Mouse (Mus musculus) ovary, postnatal 36 days (tissue): ENCODE data around the gene Fmo2.

Source experiments
- DNase-seq: peaks from one replicate; pipeline ENCODE4 v3.0.0; 2022; ENCODE audit warnings: low spot score, mixed read lengths

The Fmo2 gene

GRCm38 (mm10) chr1:162853812-162854482 lies 44.6 kb downstream of the Fmo2 start:
- no peak for DNase-seq

DNA sequence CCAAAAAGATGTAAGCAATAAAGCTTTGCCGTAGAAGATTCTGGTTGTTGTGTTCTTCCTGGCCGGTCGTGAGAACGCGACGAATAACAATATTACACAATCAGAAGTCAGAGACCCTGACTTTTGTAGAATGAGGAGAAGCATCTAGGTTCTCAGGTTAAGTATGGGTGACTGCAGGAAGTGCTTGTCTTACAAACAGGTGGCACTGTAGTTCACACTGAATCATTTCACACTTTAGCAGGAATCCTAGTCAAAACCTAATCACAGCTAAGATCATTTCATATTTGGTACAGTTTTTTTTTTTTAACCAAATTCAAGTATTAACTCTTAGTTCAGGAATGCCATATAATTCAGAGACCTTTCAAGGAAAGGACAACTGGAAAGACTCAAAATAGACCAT lies 51.0 kb downstream of the Fmo2 start:
- DNase-seq, result no peak

GRCm38 (mm10) chr1:162840211-162840610 lies 58.3 kb downstream of the Fmo2 start:
- no peak for DNase-seq

GRCm38 (mm10) chr1:162838976-162839375 lies 59.5 kb downstream of the Fmo2 start:
- no peak for DNase-seq

- DNase-seq, result no peak
These were observed 64.2 kb downstream of the Fmo2 start for GRCm38 (mm10) chr1:162834342-162834741.

- no peak for DNase-seq
These were observed 66.0 kb downstream of the Fmo2 start for GRCm38 (mm10) chr1:162832574-162832953.

DNA sequence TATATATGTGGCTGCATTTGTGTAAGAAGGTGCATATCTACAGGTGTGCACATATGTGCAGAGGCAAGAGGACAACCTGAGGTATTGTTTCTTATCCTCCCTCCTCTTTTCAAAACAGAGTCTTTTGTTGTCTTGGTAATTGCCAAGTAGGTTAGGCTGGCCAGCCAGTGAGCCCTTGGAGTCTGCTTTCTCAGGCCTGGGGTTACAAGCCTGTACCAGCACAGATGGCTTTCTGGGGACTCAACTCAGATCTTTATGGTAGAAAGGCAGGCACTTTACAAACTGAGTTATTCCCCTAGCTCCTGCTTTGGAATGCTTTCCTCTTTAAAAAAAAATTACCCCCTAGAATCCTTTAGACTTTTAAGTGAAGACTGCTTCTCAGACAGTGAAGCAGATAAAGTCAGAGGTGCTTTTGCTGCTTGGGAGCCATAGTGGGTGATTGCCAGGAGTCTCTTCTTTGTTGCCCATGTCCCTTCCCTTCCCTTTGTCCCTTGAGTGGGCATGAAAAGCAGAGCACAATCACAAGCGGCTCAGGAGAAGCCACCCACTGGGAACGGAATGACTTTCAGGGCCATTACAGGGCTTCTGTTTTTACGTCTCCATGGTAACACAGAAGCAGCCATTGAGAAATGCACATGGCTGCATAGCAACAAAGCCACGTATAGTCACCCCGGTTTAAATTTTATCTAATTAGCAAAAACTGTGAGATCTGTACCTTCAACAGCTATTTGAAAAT lies 66.5 kb downstream of the Fmo2 start:
- no peak for DNase-seq
